Mouse (Mus musculus): Measurements from ENCODE around the gene Trak2.

GRCm38 (mm10) chr1:58959682-58960081, 13.5 kb downstream of the Trak2 start:
- TF ChIP-seq TCF3 (IDR thresholded peaks at IDR 0.05; ENCODE audit: insufficient read length, low read depth) (no peak), POLR2AphosphoS2 (IDR thresholded peaks at IDR 0.05; ENCODE audit: insufficient read length, low read depth) (no peak), TCF12 (IDR thresholded peaks at IDR 0.05; ENCODE audit: insufficient read depth, poor library complexity, severe bottlenecking) (no peak), POLR2A (IDR thresholded peaks at IDR 0.05; ENCODE audit: insufficient read length, low read depth) (no peak), USF1 (IDR thresholded peaks at IDR 0.05; ENCODE audit: low read depth) (no peak), MAX (IDR thresholded peaks at IDR 0.05; ENCODE audit: low read depth) (no peak), E2F4 (IDR thresholded peaks at IDR 0.05; ENCODE audit: insufficient read depth) (no peak), SRF (IDR thresholded peaks at IDR 0.05; ENCODE audit: control insufficient read depth, insufficient read length, low read depth) (no peak), MYOD1 (IDR thresholded peaks at IDR 0.05; ENCODE audit: control insufficient read depth in 1 of 3, insufficient read length in 2 of 3, low read depth in 2 of 3) (no peak), REST (IDR thresholded peaks at IDR 0.05; ENCODE audit: insufficient read depth, insufficient read length) (no peak), CEBPB (IDR thresholded peaks at IDR 0.05; ENCODE audit: insufficient read depth, poor library complexity, severe bottlenecking) (no peak)

All from myocyte (in vitro differentiated cells).